Mouse (Mus musculus) layer of hippocampus, adult 8-10 months (tissue): ENCODE results near the gene Pdk1. TPM values are rescaled to one million over a fixed set of nuclear protein-coding genes. Genes with fewer than 3 reads are reported as not detected.
A peak's percentile ranks its signal among the peaks of the same experiment; 100 is the strongest.
"Not testable (repeated sequence)": the region's sequence is repeated elsewhere in the genome, so short reads cannot be mapped to it uniquely, and the experiment has no call there.

Experiments
- DNase-seq, 2 experiments: peaks; one replicate each; pipeline ENCODE4 v3.0.0; 2022; ENCODE audit warnings: low spot score in 2 of 2
- total RNA-seq, 4 experiments: library from RNA; stranded (reverse); gene quantifications; 2 replicates each; pipeline ENCODE4 v1.2.4; 2022

Gene Pdk1
- total RNA-seq, 4 experiments from 2014 or later, result 41.2 to 50.9 (median 47.0) TPM

DNA sequence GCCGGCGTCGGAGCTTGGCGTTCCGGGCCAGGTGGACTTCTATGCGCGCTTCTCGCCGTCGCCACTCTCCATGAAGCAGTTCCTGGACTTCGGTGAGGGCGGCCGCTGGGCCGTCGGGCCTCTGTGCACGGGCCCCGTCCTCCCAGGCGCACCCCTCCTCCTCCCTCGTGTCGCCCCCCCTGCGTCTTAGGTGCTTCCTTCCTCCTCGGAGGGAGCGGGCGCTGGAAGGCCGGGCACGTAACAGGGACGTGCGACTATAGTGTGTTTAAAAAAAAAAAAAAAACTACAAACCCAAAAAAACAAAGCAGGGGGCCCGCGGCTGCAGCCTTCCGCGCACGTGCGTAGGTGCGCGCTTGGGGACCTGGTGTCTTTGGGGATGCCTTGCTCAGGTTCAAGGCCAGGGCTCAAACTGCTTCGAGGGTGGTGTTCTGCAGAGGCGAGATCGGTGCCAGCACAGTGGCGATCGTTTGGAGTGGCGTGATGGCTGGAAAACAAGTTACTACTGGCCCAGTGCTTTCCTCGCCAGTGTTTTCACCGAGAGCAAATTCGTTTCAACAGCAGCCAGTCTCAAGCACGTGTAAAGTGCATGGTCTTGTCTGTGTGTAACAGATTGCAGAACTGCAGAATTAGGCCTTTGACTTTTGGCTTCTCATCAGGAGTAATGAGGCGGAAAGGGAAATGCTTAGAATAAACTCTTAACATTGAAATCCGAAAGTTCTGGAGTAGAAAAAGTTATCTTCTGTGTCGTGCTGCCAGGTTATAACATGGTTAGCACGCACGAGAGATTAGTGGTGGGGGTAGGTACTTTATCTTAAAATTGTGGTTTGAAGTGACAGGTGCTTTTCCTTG is 674 bp downstream of the Pdk1 start:
- peak; percentile 24 to 30 for DNase-seq

DNA sequence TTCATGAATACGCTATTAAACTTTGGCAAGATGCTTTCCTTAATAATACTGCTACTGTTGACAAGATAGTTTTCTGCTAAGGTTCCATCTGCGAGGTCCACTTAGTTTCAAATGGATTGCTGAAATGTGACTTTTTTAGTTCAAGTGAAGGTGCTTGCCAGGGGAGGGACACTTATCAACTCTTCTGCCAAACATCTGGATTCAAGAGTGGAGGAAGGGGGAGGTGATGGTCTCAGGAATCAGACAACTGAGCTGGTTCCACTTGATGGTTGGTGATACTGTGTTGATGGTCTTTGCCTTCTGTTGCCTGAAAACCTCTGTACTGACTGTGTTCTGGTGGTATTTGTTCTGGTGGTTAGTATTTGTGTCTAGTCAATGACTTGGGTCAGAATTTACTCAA is 1.4 kb downstream of the Pdk1 start:
- no peak for DNase-seq

DNA sequence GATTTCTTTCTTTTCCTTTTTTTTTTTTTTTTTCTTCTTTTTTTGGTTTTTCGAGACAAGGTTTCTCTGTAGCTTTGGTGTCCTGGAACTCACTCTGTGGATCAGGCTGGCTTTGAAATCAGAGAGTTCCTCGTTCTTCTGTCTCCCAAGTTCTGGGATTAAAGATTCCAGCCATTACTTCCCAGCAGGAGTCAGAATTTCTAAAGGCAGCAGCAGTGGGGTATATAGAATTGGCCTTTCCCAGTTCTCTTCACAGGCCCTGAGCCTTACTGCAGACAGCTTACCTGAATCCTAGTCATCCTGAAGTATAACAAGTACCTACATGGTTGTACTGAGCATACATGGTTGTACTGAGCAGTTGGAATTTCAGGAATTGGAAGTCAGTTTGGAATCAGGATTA is 1.8 kb downstream of the Pdk1 start:
- no peak for DNase-seq

- no peak for DNase-seq
Measured at GRCm38 (mm10) chr2:71877865-71878264, 4.8 kb downstream of the Pdk1 start.

- DNase-seq, result no peak
Measured at GRCm38 (mm10) chr2:71878441-71878840, 5.4 kb downstream of the Pdk1 start.

GRCm38 (mm10) chr2:71878943-71879342 is 5.9 kb downstream of the Pdk1 start:
- no peak for DNase-seq

GRCm38 (mm10) chr2:71882914-71883651 is 10.1 kb downstream of the Pdk1 start:
- DNase-seq, result no peak

GRCm38 (mm10) chr2:71887269-71887668 is 14.2 kb downstream of the Pdk1 start:
- no peak for DNase-seq

DNA sequence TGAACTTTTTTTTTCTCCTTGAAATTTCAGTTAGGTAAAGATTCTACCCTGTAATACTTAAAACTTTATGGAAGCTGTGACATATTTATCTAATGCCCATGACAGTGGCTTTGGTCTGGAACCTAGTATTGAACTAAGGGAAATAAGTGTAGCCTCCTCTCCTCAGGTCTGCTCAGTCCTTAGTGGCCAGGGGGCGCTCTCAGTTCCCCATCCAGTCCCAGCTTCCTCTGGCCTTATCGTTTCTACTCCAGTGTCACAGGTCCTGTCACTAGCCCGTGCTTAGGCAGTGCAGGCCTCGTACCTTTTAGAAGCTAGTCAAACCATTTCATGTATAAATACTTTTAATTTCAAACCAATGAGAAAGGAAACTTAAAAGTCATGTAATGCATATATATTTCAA is 15.4 kb downstream of the Pdk1 start:
- DNase-seq, result no peak

GRCm38 (mm10) chr2:71891536-71891935 is 18.5 kb downstream of the Pdk1 start:
- DNase-seq, result no peak

DNA sequence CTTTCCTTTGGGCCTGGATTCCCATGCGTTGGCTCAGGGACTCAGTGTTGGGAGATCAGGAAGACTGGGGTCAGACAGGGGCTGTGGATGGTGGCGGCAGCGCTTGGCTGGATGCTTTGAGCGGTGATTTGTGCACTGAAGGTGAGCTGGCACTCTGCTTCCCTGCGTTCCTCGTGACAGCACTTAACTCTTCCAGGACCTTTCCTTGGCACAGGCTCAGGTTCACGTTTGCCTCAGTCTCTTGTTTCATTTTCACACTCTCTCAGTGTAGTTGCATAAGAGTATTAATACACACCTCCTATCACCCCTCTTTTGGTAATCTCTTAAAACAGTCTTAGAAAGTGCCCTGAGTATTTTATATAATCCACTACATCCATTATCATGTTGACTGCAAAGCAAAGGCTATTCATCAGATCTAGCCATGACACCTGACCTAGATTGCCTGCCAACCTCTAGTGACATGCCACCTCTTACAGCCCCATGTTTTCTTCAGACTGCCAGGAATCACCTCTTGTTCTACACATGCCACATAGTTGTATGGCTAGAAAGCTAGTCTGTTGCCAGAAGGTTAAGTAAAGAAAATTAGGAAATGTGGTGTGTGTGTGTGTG is 19.8 kb downstream of the Pdk1 start:
- DNase-seq, result no peak

DNA sequence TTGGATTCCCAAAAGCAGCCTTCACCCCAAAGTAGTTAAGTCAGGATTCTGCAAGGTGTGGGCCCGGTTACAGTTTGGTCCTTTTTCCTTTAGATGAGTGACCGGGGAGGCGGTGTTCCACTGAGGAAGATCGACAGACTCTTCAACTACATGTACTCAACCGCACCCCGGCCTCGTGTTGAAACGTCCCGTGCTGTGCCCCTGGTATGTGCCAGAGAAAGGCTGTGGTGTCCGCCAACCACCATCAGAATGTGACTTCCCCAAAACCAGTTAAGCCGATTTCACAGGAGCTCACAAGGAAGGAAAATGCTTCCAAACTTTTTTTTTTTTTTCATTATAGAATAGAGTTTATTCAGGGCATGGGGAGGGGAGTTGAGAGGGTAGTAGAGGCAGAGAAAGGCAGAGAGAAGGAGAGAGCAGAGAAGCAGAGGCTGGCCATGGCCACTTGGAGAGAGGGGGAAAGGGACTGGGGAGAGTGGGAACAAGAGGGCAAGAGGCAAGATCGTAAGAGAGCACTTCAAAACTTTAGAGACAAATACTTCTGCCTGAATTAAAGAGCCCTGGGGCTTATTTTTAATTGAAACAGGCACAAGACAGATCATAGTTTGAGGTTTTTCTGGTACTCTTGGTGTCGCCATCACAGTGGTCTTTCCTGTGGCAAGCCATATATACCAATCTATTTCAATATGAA is 22.7 kb downstream of the Pdk1 start:
- no peak for DNase-seq

DNA sequence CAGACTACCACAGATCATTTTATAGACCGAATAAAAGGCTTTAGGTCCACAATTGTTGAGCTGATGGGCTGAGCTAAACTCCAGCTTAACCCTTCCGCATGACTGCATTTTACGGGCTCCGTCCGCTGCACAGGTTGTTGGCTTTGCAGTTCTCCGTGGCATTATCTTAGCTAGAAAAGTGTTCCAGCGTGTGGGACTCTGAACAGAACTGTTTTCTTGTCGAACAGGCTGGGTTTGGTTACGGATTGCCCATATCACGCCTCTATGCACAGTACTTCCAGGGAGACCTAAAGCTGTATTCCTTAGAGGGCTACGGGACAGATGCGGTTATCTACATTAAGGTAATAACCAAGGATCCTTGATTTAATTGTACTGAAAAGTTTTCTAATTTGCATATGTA is 24.4 kb downstream of the Pdk1 start:
- no peak for DNase-seq

- DNase-seq, result peak in 1 of 2 experiments; percentile 22
Measured at GRCm38 (mm10) chr2:71898335-71898856, 25.4 kb downstream of the Pdk1 start.

- no peak for DNase-seq
Measured at GRCm38 (mm10) chr2:71899886-71900285, 26.9 kb downstream of the Pdk1 start.

- no peak for DNase-seq
Measured at GRCm38 (mm10) chr2:71905154-71905553, 32.1 kb downstream of the Pdk1 start.

DNA sequence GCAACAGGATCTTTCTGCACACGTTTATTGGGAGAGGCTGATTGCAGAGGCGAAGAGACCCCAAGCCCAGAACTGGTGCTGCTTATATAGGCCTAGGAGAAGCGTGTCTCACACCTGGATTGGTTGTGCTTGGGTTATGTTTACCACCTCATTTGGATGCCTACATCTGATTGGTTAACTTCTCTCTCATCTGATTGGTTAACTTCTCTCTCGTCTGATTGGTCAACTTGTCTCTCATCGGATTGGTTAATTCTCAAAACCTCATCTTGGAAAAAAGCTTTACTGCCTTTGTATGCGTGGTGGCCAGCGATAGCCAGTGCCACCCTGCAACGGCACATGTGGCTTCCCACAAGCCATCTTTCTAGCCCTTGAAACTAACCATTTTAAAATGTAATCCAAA is 33.3 kb downstream of the Pdk1 start:
- not testable (repeated sequence) for DNase-seq

DNA sequence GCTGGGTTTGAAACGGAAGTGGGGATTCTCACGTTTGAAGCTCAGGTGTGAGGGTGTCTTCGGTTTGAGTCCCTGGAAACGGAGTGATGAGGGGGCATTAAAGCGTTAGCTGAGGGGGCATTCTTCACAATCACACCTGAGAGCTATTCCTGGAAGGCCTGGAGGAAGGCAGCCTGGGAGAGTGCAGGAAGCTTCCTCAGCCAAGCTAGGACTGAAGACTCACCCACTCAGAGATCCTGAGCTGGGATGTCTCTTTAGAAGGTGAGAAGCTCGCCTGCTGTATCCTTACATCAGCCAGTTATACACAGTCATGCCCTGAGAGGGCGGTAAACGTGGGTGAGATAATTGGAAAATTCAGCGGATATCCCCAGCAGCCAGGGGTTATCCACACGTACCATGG is 40.9 kb downstream of the Pdk1 start:
- DNase-seq, result no peak

DNA sequence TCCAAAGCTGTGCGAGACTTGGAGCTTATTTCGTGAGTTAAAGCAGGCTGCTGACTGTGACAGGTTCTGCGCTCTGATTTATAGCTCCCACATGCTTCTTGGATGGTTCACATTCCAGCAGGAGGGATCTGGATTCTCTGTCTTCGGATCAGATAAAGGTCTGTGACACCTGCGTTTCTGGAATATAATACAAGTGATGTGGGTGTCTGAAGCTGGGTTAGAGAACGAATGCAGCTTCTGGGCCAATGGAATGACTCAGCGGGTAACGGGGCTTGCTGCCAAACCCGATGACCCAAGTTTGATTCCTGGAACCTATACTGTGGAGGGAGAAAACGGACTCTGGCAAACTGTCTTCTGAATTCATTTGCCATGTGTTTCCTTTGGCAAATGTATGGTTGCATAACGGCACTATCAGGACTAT is 46.2 kb downstream of the Pdk1 start:
- DNase-seq, result no peak

GRCm38 (mm10) chr2:71924931-71925330 is 51.9 kb downstream of the Pdk1 start:
- DNase-seq, result not testable (repeated sequence)

DNA sequence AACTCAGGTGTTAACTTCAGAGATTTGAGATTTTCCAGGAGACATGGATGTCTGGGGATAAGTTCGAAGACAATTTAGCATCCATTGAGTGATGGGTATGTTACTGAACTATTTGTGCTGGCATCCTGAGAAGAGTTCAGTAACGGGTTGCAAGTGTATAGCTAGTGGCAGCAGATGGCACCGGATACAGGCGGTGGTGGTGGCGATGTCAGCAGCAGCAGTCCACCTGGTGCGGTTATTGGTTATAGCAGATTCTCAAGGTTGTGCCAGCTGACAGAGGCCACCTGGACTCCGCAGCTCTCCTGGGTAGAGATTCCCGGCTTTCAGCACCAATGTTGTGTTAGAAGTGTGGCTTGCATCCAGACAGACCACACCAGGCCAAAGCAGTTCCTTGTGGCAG is 61.0 kb downstream of the Pdk1 start:
- DNase-seq, result no peak
